Mouse (Mus musculus) layer of hippocampus, adult 2 months (tissue): Measurements from ENCODE around the gene Tll2. TPM values are rescaled to one million over a fixed set of nuclear protein-coding genes. Genes with fewer than 3 reads are reported as not detected.

Source experiments
- DNase-seq, 2 experiments: peaks; one replicate each; pipeline ENCODE4 v3.0.0; 2022; ENCODE audit warnings: low spot score in 2 of 2
- H3K27ac ChIP-seq: fragments of 200-600 bp; 2 replicates; pipeline ENCODE4 v1.8.1; 2022
- H3K4me3 ChIP-seq: fragments of 200-600 bp; 2 replicates; pipeline ENCODE4 v1.8.1; 2022; ENCODE audit warnings: mild to moderate bottlenecking
- CTCF ChIP-seq: fragments of 200-600 bp; conservative IDR thresholded peaks from 2 replicates; pipeline ENCODE4 v1.8.1; 2022; ENCODE audit warnings: antibody characterized with exemption, mild to moderate bottlenecking, moderate library complexity
- total RNA-seq, 2 experiments: library from RNA; stranded (reverse); gene quantifications; 2 replicates each; pipeline ENCODE4 v1.2.3; 2021

The Tll2 gene
- total RNA-seq, 2 experiments from 2014 or later: 0.61 to 0.69 TPM

GRCm38 (mm10) chr19:41192953-41193352 is 13.7 kb downstream of the Tll2 start:
- no peak for TF ChIP-seq CTCF
- DNase-seq: no peak
- no peak overlapping the region for H3K27ac ChIP-seq
- no peak overlapping the region for H3K4me3 ChIP-seq

GRCm38 (mm10) chr19:41191724-41192123 is 14.9 kb downstream of the Tll2 start:
- Histone ChIP-seq H3K27ac (no peak overlapping the region), H3K4me3 (no peak overlapping the region)
- no peak for TF ChIP-seq CTCF
- no peak for DNase-seq

GRCm38 (mm10) chr19:41190876-41191434 is 15.7 kb downstream of the Tll2 start:
- DNase-seq: no peak
- no peak for TF ChIP-seq CTCF
- H3K4me3 ChIP-seq: no peak overlapping the region
- H3K27ac ChIP-seq: no peak overlapping the region

- TF ChIP-seq CTCF: no peak
- no peak for DNase-seq
- Histone ChIP-seq H3K27ac (no peak overlapping the region), H3K4me3 (no peak overlapping the region)
These were observed 29.3 kb downstream of the Tll2 start for GRCm38 (mm10) chr19:41177331-41177730.

GRCm38 (mm10) chr19:41176881-41177280 is 29.8 kb downstream of the Tll2 start:
- TF ChIP-seq CTCF: no peak
- Histone ChIP-seq H3K27ac (no peak overlapping the region), H3K4me3 (no peak overlapping the region)
- DNase-seq: no peak

- no peak for DNase-seq
- no peak overlapping the region for H3K4me3 ChIP-seq
- TF ChIP-seq CTCF: no peak
- no peak overlapping the region for H3K27ac ChIP-seq
These were observed 40.8 kb downstream of the Tll2 start for GRCm38 (mm10) chr19:41165914-41166235.

- no peak overlapping the region for H3K27ac ChIP-seq
- TF ChIP-seq CTCF: no peak
- no peak for DNase-seq
- H3K4me3 ChIP-seq: no peak overlapping the region
These were observed 41.3 kb downstream of the Tll2 start for GRCm38 (mm10) chr19:41165144-41165913.

- TF ChIP-seq CTCF: no peak
- Histone ChIP-seq H3K4me3 (no peak overlapping the region), H3K27ac (no peak overlapping the region)
- DNase-seq: no peak
These were observed 42.1 kb downstream of the Tll2 start for GRCm38 (mm10) chr19:41164447-41165095.

GRCm38 (mm10) chr19:41160388-41160787 is 46.2 kb downstream of the Tll2 start:
- no peak for DNase-seq
- no peak overlapping the region for H3K27ac ChIP-seq
- no peak for TF ChIP-seq CTCF
- H3K4me3 ChIP-seq: no peak overlapping the region

- Histone ChIP-seq H3K4me3 (no peak overlapping the region), H3K27ac (no peak overlapping the region)
- DNase-seq: no peak
- no peak for TF ChIP-seq CTCF
These were observed 52.0 kb downstream of the Tll2 start for GRCm38 (mm10) chr19:41154681-41155080.

- peak in 1 of 2 experiments; percentile 5 for DNase-seq
- H3K27ac ChIP-seq: no peak overlapping the region
- no peak for TF ChIP-seq CTCF
- H3K4me3 ChIP-seq: no peak overlapping the region
These were observed 54.2 kb downstream of the Tll2 start for GRCm38 (mm10) chr19:41152462-41152861.

- TF ChIP-seq CTCF: no peak
- DNase-seq: no peak
- Histone ChIP-seq H3K4me3 (no peak overlapping the region), H3K27ac (no peak overlapping the region)
These were observed 54.6 kb downstream of the Tll2 start for GRCm38 (mm10) chr19:41152016-41152370.

- TF ChIP-seq CTCF: no peak
- no peak overlapping the region for H3K4me3 ChIP-seq
- no peak for DNase-seq
- no peak overlapping the region for H3K27ac ChIP-seq
These were observed 55.2 kb downstream of the Tll2 start for GRCm38 (mm10) chr19:41151321-41152015.

- no peak for DNase-seq
- TF ChIP-seq CTCF: no peak
These were observed 65.7 kb downstream of the Tll2 start for GRCm38 (mm10) chr19:41140961-41141360.

More at GRCm38 (mm10) chr19:41140961-41141360, 65.7 kb downstream of the Tll2 start:
- Histone ChIP-seq H3K4me3 (no peak overlapping the region), H3K27ac (no peak overlapping the region)
